Mouse (Mus musculus): ENCODE measurements at regions not wholly inside any gene's neighbourhood (a gene's known extent, or its start where the extent isn't known, plus 50 kb on each side); places are given as distances from the start of the nearest gene placed in this dataset.

GRCm38 (mm10) chr17:4576883-4577282 is 417.2 kb upstream of the Arid1b start:
- H3K4me3 ChIP-seq (ENCODE audit: low read depth, low read length), result no peak overlapping the region
- no peaks in the 10 kb centered on the region for H3K9me3 ChIP-seq (ENCODE audit: control insufficient read depth)
- H3K36me3 ChIP-seq (ENCODE audit: control insufficient read depth, insufficient read depth), result no peaks in the 10 kb centered on the region
- no peak for TF ChIP-seq CTCF (IDR thresholded peaks at IDR 0.05; ENCODE audit: low read depth)
- H3K4me2 ChIP-seq (replicated peaks; ENCODE audit: low read depth), result no peak overlapping the region
- no peak overlapping the region for H3K9ac ChIP-seq (ENCODE audit: low read depth, low read length)
- no peak for ATAC-seq
- H3K27ac ChIP-seq (ENCODE audit: low read depth, low read length), result no peak overlapping the region
- no peaks in the 10 kb centered on the region for H3K4me1 ChIP-seq (replicated peaks; ENCODE audit: control insufficient read depth, insufficient read depth, low read length)
- H3K27me3 ChIP-seq (replicated peaks; ENCODE audit: control insufficient read depth, insufficient read depth, low read length), result no peaks in the 10 kb centered on the region
- 44% methylated on average over 5 of the region's 5 CpGs for WGBS

GRCm38 (mm10) chr17:4581851-4582250 is 412.3 kb upstream of the Arid1b start:
- no peaks in the 10 kb centered on the region for H3K9me3 ChIP-seq (ENCODE audit: control insufficient read depth)
- H3K4me3 ChIP-seq (ENCODE audit: low read depth, low read length), result no peak overlapping the region
- no peaks in the 10 kb centered on the region for H3K4me1 ChIP-seq (replicated peaks; ENCODE audit: control insufficient read depth, insufficient read depth, low read length)
- ATAC-seq, result no peak
- 86% methylated on average over 11 of the region's 11 CpGs for WGBS
- H3K27ac ChIP-seq (ENCODE audit: low read depth, low read length), result no peak overlapping the region
- no peak overlapping the region for H3K9ac ChIP-seq (ENCODE audit: low read depth, low read length)
- no peaks in the 10 kb centered on the region for H3K27me3 ChIP-seq (replicated peaks; ENCODE audit: control insufficient read depth, insufficient read depth, low read length)
- no peak overlapping the region for H3K4me2 ChIP-seq (replicated peaks; ENCODE audit: low read depth)
- no peak for TF ChIP-seq CTCF (IDR thresholded peaks at IDR 0.05; ENCODE audit: low read depth)
- no peaks in the 10 kb centered on the region for H3K36me3 ChIP-seq (ENCODE audit: control insufficient read depth, insufficient read depth)

GRCm38 (mm10) chr17:4610481-4610880 is 383.7 kb upstream of the Arid1b start:
- no peak for ATAC-seq
- WGBS, result 82% methylated on average over 8 of the region's 8 CpGs

GRCm38 (mm10) chr17:4610993-4611392 is 383.1 kb upstream of the Arid1b start:
- 84% methylated on average over 5 of the region's 5 CpGs for WGBS
- no peaks in the 10 kb centered on the region for H3K36me3 ChIP-seq (ENCODE audit: control insufficient read depth, insufficient read depth)
- peak; percentile 30 for TF ChIP-seq CTCF (IDR thresholded peaks at IDR 0.05; ENCODE audit: low read depth)

More at GRCm38 (mm10) chr17:4610481-4610880, 383.7 kb upstream of the Arid1b start:
- Histone ChIP-seq H3K27me3 (replicated peaks; ENCODE audit: control insufficient read depth, insufficient read depth, low read length) (no peaks in the 10 kb centered on the region), H3K4me2 (replicated peaks; ENCODE audit: low read depth) (no peak overlapping the region), H3K36me3 (ENCODE audit: control insufficient read depth, insufficient read depth) (no peaks in the 10 kb centered on the region), H3K27ac (ENCODE audit: low read depth, low read length) (no peak overlapping the region), H3K4me3 (ENCODE audit: low read depth, low read length) (no peak overlapping the region), H3K9me3 (ENCODE audit: control insufficient read depth) (no peaks in the 10 kb centered on the region), H3K4me1 (replicated peaks; ENCODE audit: control insufficient read depth, insufficient read depth, low read length) (no peaks in the 10 kb centered on the region), H3K9ac (ENCODE audit: low read depth, low read length) (no peak overlapping the region)
- no peak for TF ChIP-seq CTCF (IDR thresholded peaks at IDR 0.05; ENCODE audit: low read depth)

GRCm38 (mm10) chr17:4611711-4612110 is 382.4 kb upstream of the Arid1b start:
- Histone ChIP-seq H3K4me2 (replicated peaks; ENCODE audit: low read depth) (no peak overlapping the region), H3K4me3 (ENCODE audit: low read depth, low read length) (no peak overlapping the region), H3K27me3 (replicated peaks; ENCODE audit: control insufficient read depth, insufficient read depth, low read length) (no peaks in the 10 kb centered on the region), H3K4me1 (replicated peaks; ENCODE audit: control insufficient read depth, insufficient read depth, low read length) (no peaks in the 10 kb centered on the region), H3K36me3 (ENCODE audit: control insufficient read depth, insufficient read depth) (no peaks in the 10 kb centered on the region), H3K9ac (ENCODE audit: low read depth, low read length) (no peak overlapping the region), H3K27ac (ENCODE audit: low read depth, low read length) (no peak overlapping the region), H3K9me3 (ENCODE audit: control insufficient read depth) (no peaks in the 10 kb centered on the region)
- ATAC-seq, result no peak
- TF ChIP-seq CTCF (IDR thresholded peaks at IDR 0.05; ENCODE audit: low read depth), result no peak
- WGBS, result 88% methylated on average over 2 of the region's 2 CpGs

More at GRCm38 (mm10) chr17:4610993-4611392, 383.1 kb upstream of the Arid1b start:
- Histone ChIP-seq H3K27ac (ENCODE audit: low read depth, low read length) (no peak overlapping the region), H3K4me2 (replicated peaks; ENCODE audit: low read depth) (no peak overlapping the region), H3K27me3 (replicated peaks; ENCODE audit: control insufficient read depth, insufficient read depth, low read length) (no peaks in the 10 kb centered on the region), H3K4me3 (ENCODE audit: low read depth, low read length) (no peak overlapping the region), H3K4me1 (replicated peaks; ENCODE audit: control insufficient read depth, insufficient read depth, low read length) (no peaks in the 10 kb centered on the region), H3K9me3 (ENCODE audit: control insufficient read depth) (no peaks in the 10 kb centered on the region), H3K9ac (ENCODE audit: low read depth, low read length) (no peak overlapping the region)
- no peak for ATAC-seq

- Histone ChIP-seq H3K4me2 (replicated peaks; ENCODE audit: low read depth) (no peak overlapping the region), H3K4me3 (ENCODE audit: low read depth, low read length) (no peak overlapping the region), H3K4me1 (replicated peaks; ENCODE audit: control insufficient read depth, insufficient read depth, low read length) (no peaks in the 10 kb centered on the region), H3K27ac (ENCODE audit: low read depth, low read length) (no peak overlapping the region), H3K9me3 (ENCODE audit: control insufficient read depth) (no peaks in the 10 kb centered on the region), H3K36me3 (ENCODE audit: control insufficient read depth, insufficient read depth) (no peaks in the 10 kb centered on the region), H3K27me3 (replicated peaks; ENCODE audit: control insufficient read depth, insufficient read depth, low read length) (no peaks in the 10 kb centered on the region), H3K9ac (ENCODE audit: low read depth, low read length) (no peak overlapping the region)
- WGBS, result 53% methylated on average over 10 of the region's 10 CpGs
- ATAC-seq, result no peak
- TF ChIP-seq CTCF (IDR thresholded peaks at IDR 0.05; ENCODE audit: low read depth), result no peak
These were observed 382.0 kb upstream of the Arid1b start for GRCm38 (mm10) chr17:4612136-4612535.

GRCm38 (mm10) chr17:4612741-4613140 is 381.4 kb upstream of the Arid1b start:
- no peak overlapping the region for H3K4me2 ChIP-seq (replicated peaks; ENCODE audit: low read depth)
- WGBS, result 86% methylated on average over 7 of the region's 7 CpGs
- H3K36me3 ChIP-seq (ENCODE audit: control insufficient read depth, insufficient read depth), result no peaks in the 10 kb centered on the region
- no peak overlapping the region for H3K9ac ChIP-seq (ENCODE audit: low read depth, low read length)
- H3K4me1 ChIP-seq (replicated peaks; ENCODE audit: control insufficient read depth, insufficient read depth, low read length), result no peaks in the 10 kb centered on the region
- TF ChIP-seq CTCF (IDR thresholded peaks at IDR 0.05; ENCODE audit: low read depth), result no peak
- H3K4me3 ChIP-seq (ENCODE audit: low read depth, low read length), result no peak overlapping the region
- no peak overlapping the region for H3K27ac ChIP-seq (ENCODE audit: low read depth, low read length)
- no peaks in the 10 kb centered on the region for H3K27me3 ChIP-seq (replicated peaks; ENCODE audit: control insufficient read depth, insufficient read depth, low read length)
- ATAC-seq, result no peak
- no peaks in the 10 kb centered on the region for H3K9me3 ChIP-seq (ENCODE audit: control insufficient read depth)
